ENCODE assay signal across 8 mouse cellular contexts in the genomic region with DNA sequence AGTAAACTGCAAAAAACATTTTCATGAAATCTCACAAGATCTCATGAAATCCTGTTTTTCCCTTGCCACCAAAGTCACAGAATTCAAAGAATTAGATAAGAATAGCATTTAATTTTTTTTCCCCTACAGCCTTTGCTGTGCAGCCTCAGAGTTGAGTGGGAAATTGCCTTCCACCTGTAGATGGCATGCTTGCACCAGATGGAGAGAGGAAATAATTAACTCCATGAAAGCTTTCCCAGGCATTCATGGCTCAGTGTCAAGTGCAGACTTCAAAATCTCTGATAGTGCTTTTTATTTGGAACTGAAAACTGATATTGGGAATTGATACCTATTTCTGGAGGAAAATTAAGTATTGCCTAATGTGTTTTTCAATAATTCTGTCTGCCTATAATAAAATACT.
DNase-seq lines count a peak whose midpoint lies in the region; ATAC-seq lines count a peak whose summit lies in the region.

No protein-coding gene starts in this region.

- DNase-seq in heart, postnatal 10 days, result peak; percentile 4 to 18
- no peak for DNase-seq in heart, postnatal 25 days (ENCODE audit: low spot score)
- DNase-seq in right cerebral cortex, adult 2 months (ENCODE audit: low spot score in 2 of 2), result peak; percentile 41 to 59
- DNase-seq in right cerebral cortex, postnatal 36 days (ENCODE audit: low spot score in 2 of 2), result no peak
- DNase-seq in kidney, postnatal 14 days, result peak; percentile 23
- no peak for DNase-seq in ovary, postnatal 14 days (ENCODE audit: low spot score)
- no peak for DNase-seq in cerebellum, adult 11-12 months

- no peak for ATAC-seq in erythroid progenitor cell, adult 5-6 weeks (replicated peaks; ENCODE audit: low FRiP score, poor library complexity, severe bottlenecking)

- intact Hi-C loops in heart, postnatal 10 days (cut with DNase I), result no loop called here
- intact Hi-C loops in heart, postnatal 25 days (cut with DNase I), result no loop called here

Comparison
In these comparisons a context has a peak if more than half of its experiments do, and no peak if none do; other contexts are left out.
1. DNase-seq: peak in heart, postnatal 10 days (2 of 2), right cerebral cortex, adult 2 months (2 of 2) and kidney, postnatal 14 days (single experiment); none in heart, postnatal 25 days (single experiment), right cerebral cortex, postnatal 36 days (0 of 2), ovary, postnatal 14 days (single experiment) and cerebellum, adult 11-12 months (single experiment).